Mouse (Mus musculus) intestine, postnatal 0 days (tissue): ENCODE measurements around the gene Btbd7. TPM values are rescaled to one million over a fixed set of nuclear protein-coding genes. Genes with fewer than 3 reads are reported as not detected.

Experiments
- ATAC-seq: fragments of 200-750 bp; cut with Nextera tagmentation; 2 replicates; pipeline ENCODE4 v1.8.0; 2017; ENCODE audit warnings: mild to moderate bottlenecking, moderate TSS enrichment, moderate library complexity
- H3K27ac ChIP-seq: fragments of 300-500 bp; sonication (generic); 2 replicates; pipeline ENCODE4 v1.5.1; 2014; ENCODE audit warnings: mild to moderate bottlenecking, low read depth, low read length, moderate library complexity
- H3K27me3 ChIP-seq: fragments of 300-500 bp; sonication (generic); replicated peaks from 2 replicates; pipeline ENCODE4 v1.6.1; 2014; ENCODE audit warnings: low read length, mixed read lengths; ENCODE audit not compliant: control insufficient read depth, insufficient read depth
- H3K36me3 ChIP-seq: fragments of 300-500 bp; sonication (generic); 2 replicates; pipeline ENCODE4 v1.6.1; 2014; ENCODE audit warnings: mild to moderate bottlenecking, moderate library complexity; ENCODE audit not compliant: control insufficient read depth, insufficient read depth
- H3K4me1 ChIP-seq: fragments of 300-500 bp; sonication (generic); replicated peaks from 2 replicates; pipeline ENCODE4 v1.6.1; 2014; ENCODE audit warnings: antibody characterized with exemption, low read length, mixed read lengths; ENCODE audit not compliant: control insufficient read depth, insufficient read depth
- H3K4me2 ChIP-seq: fragments of 300-500 bp; sonication (generic); replicated peaks from 2 replicates; pipeline ENCODE4 v1.6.1; 2014; ENCODE audit warnings: low read depth, mild to moderate bottlenecking, moderate library complexity
- H3K4me3 ChIP-seq: fragments of 300-500 bp; sonication (generic); 2 replicates; pipeline ENCODE4 v1.5.1; 2014; ENCODE audit warnings: low read depth, low read length
- H3K9ac ChIP-seq: fragments of 300-500 bp; sonication (generic); 2 replicates; pipeline ENCODE4 v1.6.1; 2014; ENCODE audit warnings: mild to moderate bottlenecking, low read depth, low read length
- H3K9me3 ChIP-seq: fragments of 300-500 bp; sonication (generic); 2 replicates; pipeline ENCODE4 v1.6.1; 2016; ENCODE audit warnings: mixed run types; ENCODE audit not compliant: control insufficient read depth
- CTCF ChIP-seq: sonication (generic); IDR thresholded peaks from 2 replicates; pipeline ENCODE4 v1.5.1; 2016; ENCODE audit warnings: low read depth, mild to moderate bottlenecking, control low read depth, antibody characterized with exemption, moderate library complexity
- WGBS: fragments of 180-500 bp; shearing (Covaris S2); extraction: QIAGEN DNeasy Blood & Tissue Kit; methylation state at CpG from one replicate; pipeline ENCODE4 v1.1.7; 2014; 5-methylcytosine and 5-hydroxymethylcytosine counted together
- polyA plus RNA-seq: library from polyadenylated mRNA; unstranded; fragments of >200 nt; fragmentation: Nextera tagmentation; extraction: Ambion mirVana; gene quantifications from 2 replicates; pipeline ENCODE4 v1.2.1, GENCODE M21; 2015

Btbd7 gene
- polyA plus RNA-seq, 1 experiment from 2014 or later: 7.8 TPM

- Histone ChIP-seq H3K27me3 (no peaks in the 10 kb centered on the region), H3K27ac (no peak overlapping the region), H3K4me1 (no peaks in the 10 kb centered on the region), H3K4me2 (no peak overlapping the region), H3K9me3 (no peaks in the 10 kb centered on the region), H3K36me3 (peaks cover 7% of the 10 kb centered on the region; the same call in 1 of the 2 replicates), H3K4me3 (no peak overlapping the region), H3K9ac (no peak overlapping the region)
- no peak; the same call in 1 of the 2 replicates for ATAC-seq
- WGBS: 78% methylated on average over 1 of the region's 1 CpGs
- no peak for TF ChIP-seq CTCF
Observed at GRCm38 (mm10) chr12:102832746-102833300, 45.4 kb downstream of the Btbd7 start.

- H3K27ac ChIP-seq: no peak overlapping the region
- no peak overlapping the region for H3K4me3 ChIP-seq
- no peak for ATAC-seq
- 0 out of 2 replicates have a peak, but pooled peaks cover 3% of the 10 kb centered on the region for H3K36me3 ChIP-seq
- no peaks in the 10 kb centered on the region for H3K9me3 ChIP-seq
- no peaks in the 10 kb centered on the region for H3K4me1 ChIP-seq
- 73% methylated on average over 1 of the region's 1 CpGs for WGBS
- no peak overlapping the region for H3K9ac ChIP-seq
- no peak overlapping the region for H3K4me2 ChIP-seq
- no peaks in the 10 kb centered on the region for H3K27me3 ChIP-seq
- TF ChIP-seq CTCF: no peak
Observed at GRCm38 (mm10) chr12:102831888-102832287, 46.4 kb downstream of the Btbd7 start.

GRCm38 (mm10) chr12:102827119-102827518 is 51.2 kb downstream of the Btbd7 start:
- no peaks in the 10 kb centered on the region for H3K27me3 ChIP-seq
- no peak overlapping the region for H3K4me3 ChIP-seq
- ATAC-seq: no peak
- no peak overlapping the region for H3K9ac ChIP-seq
- no peak for TF ChIP-seq CTCF
- no peak overlapping the region for H3K27ac ChIP-seq
- peaks cover 4% of the 10 kb centered on the region; the same call in 1 of the 2 replicates for H3K36me3 ChIP-seq
- H3K4me2 ChIP-seq: no peak overlapping the region
- no peaks in the 10 kb centered on the region for H3K9me3 ChIP-seq
- H3K4me1 ChIP-seq: no peaks in the 10 kb centered on the region
- WGBS: 84% methylated on average over 1 of the region's 1 CpGs

GRCm38 (mm10) chr12:102826399-102826798 is 51.9 kb downstream of the Btbd7 start:
- Histone ChIP-seq H3K27me3 (no peaks in the 10 kb centered on the region), H3K4me3 (no peak overlapping the region), H3K9ac (no peak overlapping the region), H3K36me3 (peaks cover 4% of the 10 kb centered on the region; the same call in 1 of the 2 replicates), H3K27ac (no peak overlapping the region), H3K4me2 (no peak overlapping the region), H3K9me3 (no peaks in the 10 kb centered on the region), H3K4me1 (no peaks in the 10 kb centered on the region)
- no peak for ATAC-seq
- 28% methylated on average over 1 of the region's 1 CpGs for WGBS
- TF ChIP-seq CTCF: no peak

- no peak for ATAC-seq
Observed at GRCm38 (mm10) chr12:102814858-102815257, 63.4 kb downstream of the Btbd7 start.

GRCm38 (mm10) chr12:102799528-102799927 is 78.7 kb downstream of the Btbd7 start:
- H3K27ac ChIP-seq: no peak overlapping the region
- H3K4me1 ChIP-seq: no peaks in the 10 kb centered on the region
- H3K9me3 ChIP-seq: no peaks in the 10 kb centered on the region
- H3K4me2 ChIP-seq: no peak overlapping the region
- ATAC-seq: no peak
- H3K36me3 ChIP-seq: 0 out of 2 replicates have a peak, but pooled peaks cover 2% of the 10 kb centered on the region
- no peak overlapping the region for H3K4me3 ChIP-seq
- no peak overlapping the region for H3K9ac ChIP-seq
- 86% methylated on average over 2 of the region's 2 CpGs for WGBS
- H3K27me3 ChIP-seq: no peaks in the 10 kb centered on the region
- no peak for TF ChIP-seq CTCF

More at GRCm38 (mm10) chr12:102814858-102815257, 63.4 kb downstream of the Btbd7 start:
- no peak for TF ChIP-seq CTCF
- Histone ChIP-seq H3K4me2 (no peak overlapping the region), H3K9ac (no peak overlapping the region), H3K9me3 (no peaks in the 10 kb centered on the region), H3K36me3 (peaks cover 10% of the 10 kb centered on the region), H3K27ac (no peak overlapping the region), H3K27me3 (no peaks in the 10 kb centered on the region), H3K4me1 (no peaks in the 10 kb centered on the region), H3K4me3 (no peak overlapping the region)
- WGBS: 81% methylated on average over 1 of the region's 1 CpGs
